Mouse (Mus musculus): ENCODE results near the gene Eef1g.

Gene Eef1g

DNA sequence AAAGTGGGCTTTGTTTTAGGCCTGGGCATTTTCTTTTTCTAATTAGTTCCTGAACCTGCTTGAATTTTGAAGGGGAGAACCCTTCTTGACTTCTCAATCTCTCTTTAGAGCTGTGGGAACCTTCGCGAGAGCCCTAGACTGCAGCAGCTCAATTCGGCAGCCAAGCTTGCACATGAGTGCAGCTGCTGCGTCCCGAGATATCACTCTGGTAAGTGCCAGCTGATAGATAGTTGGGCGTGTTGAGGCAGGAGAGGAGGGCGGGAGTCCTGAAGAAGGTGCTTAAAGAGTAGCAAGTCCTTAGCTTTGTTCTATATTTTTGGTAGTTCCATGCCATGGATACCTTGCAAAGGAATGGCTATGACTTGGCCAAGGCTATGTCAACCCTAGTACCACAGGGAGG is 19.9 kb upstream of the Eef1g start:
- no peak for DNase-seq

DNA sequence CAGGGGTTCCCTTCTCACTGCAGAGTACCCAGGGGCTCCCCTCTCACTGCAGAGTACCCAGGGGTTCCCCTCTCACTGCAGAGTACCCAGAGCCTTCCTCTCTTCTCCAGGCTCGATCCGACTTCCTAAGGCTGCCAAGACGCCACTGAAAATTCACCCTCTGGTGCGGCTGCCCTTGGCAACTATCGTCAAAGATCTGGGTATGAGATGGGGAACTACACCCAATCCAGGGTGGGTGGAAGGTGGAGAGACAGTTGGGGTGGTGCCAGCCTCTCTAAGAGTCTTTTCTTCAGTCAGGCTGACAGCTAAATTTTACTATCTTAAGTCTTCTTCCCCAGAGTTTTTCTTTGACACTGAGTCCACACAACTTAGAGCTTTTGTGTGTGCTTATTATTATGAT is 16.7 kb upstream of the Eef1g start:
- DNase-seq, result no peak

DNA sequence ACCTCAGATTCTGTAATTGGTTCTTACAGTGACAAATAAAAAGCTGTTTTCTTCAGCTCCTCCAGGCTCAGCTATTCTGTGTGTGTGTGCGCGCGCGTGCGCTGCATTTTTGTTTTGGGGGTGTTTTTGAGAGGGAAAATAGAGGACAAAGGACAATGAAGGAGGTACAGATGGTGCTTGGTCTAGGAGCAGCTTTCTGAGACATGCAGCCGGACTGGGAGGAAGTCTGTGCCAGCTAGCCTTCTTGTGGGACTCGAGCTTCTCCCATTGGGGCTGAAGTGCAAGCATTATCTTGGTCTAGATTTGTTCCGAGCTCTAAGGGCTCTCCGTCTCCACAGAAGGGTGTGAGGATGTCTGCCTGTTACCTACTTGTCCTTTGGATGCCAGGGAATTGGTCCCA is 14.6 kb upstream of the Eef1g start:
- no peak for DNase-seq

DNA sequence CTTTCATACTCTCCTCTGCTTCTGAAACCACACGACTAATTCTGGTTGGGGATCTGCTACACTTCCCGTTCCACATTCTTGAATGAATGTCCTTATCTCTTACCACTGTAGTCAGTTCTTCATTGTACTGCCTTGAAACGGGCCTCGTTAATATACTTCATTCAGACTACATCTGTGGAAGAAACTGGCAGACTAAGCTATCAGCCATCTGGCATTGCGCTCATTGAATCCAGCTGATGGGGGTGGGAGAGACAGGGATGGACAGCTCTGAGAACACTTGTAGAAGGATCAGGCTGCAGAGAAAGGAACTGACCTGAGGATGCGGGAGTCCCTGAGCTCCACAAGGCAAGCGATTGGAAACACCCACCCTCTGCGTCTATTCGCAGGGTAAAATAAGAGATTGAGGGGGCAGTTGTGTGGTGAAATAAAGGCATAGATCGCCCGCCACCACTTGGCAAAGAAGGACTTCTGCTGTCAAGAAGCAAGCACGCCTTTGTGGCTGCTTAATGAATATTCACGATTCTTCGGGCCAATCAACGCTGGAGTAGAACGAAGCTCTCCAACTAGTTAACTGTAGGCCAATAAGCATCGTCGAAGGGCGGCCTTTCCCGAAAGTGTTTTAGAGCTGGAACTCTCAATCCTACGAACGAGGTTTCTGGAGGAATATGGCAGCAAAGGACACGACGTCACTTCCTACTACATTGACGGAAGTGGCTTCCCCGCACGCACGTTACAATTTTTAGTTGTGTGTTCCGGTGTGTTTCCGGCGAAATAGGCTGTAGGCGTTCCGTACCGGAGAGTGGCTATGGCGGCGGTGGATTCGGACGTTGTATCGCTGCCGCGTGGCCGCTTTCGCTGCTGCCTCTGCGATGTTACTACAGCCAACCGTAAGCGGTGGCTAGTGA is 13.5 kb upstream of the Eef1g start, which contains the start of gene Tut1:
TSS of gene Tut1 (plus strand) at position 713 of the 905 bp plus-strand sequence.
- DNase-seq, result peak; percentile 96 to 97

DNA sequence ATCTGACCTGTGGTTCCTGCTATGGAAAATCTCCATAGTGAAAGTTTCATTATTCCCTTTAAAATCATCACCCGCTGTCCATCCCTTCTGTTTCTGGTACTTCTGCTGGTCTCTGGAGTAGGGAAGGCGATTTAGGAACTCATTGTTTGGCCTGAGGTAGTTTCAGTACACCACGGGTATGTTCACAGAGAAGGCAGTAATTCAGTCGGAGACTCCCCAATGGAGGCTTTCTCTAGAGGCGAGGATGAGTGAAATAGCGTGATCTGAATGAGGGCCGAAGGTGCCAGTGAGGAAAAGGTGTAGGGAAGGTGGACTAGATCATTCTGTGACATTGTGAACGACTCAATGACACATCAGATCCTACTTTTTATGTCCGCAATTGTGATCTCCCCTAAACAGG is 12.7 kb upstream of the Eef1g start:
- no peak for DNase-seq

DNA sequence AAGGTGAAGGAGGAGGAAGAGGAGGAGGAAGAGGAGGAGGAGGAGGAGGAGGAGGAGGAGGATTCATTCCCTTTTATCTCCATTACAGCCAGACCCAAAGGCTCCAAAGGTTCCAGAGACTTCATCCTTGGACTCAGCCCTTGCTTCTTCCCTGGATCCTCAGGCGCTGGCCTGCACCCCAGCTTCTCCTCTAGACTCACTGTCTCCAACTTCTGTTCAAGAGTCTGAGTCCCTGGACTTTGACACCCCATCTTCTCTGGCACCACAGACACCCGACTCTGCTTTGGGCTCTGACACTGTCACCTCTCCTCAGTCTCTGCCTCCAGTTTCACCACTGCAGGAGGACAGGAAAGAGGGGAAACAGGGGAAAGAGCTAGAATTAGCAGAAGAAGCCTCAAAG is 4.6 kb upstream of the Eef1g start:
- peak in 1 of 2 experiments; percentile 41 for DNase-seq

DNA sequence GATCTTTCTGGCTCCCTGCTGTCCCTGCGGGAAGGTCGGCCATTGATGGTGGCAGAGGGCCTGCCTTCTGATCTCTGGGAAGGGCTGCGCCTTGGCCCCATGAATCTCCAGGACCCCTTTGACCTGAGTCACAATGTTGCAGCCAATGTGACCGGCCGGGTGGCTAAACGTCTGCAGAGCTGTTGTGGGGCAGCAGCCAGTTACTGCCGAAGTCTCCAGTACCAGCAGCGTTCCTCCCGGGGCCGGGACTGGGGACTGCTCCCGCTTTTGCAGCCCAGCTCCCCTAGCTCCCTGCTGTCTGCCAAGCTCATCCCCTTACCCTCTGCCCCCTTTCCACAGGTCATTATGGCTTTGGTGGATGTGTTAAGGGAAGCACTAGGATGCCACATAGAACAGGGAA is 1.8 kb upstream of the Eef1g start:
- DNase-seq, result no peak

DNA sequence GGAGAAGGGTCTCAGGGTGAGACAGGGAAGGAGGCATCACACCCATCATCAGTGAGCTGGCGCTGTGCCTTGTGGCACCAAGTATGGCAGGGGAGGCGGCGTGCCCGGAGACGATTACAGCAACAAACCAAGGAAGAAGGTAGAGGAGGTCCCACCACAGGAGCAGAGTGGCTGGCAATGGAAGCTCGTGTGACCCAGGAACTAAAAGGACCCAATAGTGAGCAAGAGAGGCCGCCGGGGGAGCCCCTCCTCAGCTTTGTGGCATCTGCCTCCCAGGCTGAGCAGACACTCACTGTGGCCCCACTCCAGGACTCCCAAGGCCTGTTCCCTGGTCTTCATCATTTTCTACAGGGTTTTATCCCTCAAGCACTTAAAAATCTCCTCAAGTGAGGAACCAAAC is 1.1 kb upstream of the Eef1g start:
- DNase-seq, result peak in 1 of 2 experiments; percentile 39

DNA sequence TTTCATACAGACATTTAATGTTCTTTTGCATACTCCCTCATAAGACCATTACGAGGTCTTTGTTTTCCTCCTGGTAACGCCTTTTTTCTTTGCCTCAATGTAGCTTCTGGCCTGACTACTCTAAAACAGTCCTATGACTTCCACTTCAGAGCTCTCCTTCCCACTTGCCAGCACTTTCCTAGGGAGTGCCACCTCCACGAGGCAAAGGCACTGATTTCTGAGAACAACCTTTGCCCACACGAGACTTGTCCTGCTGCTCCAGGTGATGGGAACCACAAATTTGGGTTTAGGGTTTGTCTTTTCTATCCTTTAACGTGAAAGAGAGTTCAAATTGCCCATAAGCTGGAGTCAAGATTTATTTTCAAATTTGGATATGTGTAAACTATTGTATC is 647 bp upstream of the Eef1g start:
- DNase-seq, result peak in 1 of 2 experiments; percentile 61

DNA sequence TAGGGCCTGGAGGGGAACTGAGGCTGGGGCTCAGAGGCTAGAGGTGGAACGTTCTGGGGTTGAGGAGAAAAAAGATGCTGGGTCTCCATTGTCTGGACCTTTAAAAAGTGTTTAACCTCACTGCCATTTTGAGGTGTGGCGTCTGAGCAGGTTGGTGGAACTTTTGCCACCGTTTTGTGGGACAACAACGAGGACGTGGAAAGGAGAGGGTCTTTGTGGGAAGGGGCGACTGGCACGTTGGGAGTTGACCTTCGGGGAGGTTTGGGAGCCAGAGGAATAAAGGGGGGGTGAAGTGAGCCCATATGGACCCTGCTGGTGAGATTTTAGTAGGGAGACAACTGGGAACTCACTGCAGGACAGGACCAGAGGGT is 517 bp downstream of the Eef1g start:
- no peak for DNase-seq

DNA sequence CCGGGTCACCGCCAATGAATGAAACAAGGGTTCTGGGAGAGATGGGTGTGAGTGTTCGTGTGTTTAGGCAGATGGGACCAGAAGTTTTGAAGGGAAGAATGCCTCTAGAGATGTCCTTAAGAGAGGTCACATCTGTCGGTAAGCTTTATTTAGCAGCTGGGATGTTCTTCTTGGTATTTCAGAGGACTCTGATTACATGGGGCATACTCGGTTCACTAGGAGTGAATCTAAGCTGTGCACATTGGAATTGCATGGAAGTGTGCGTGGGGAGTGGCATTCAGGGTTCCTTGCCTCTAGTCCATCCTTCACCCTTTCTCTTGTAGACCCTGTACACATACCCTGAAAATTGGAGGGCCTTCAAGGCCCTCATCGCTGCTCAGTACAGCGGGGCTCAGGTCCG is 1.1 kb downstream of the Eef1g start:
- no peak for DNase-seq

DNA sequence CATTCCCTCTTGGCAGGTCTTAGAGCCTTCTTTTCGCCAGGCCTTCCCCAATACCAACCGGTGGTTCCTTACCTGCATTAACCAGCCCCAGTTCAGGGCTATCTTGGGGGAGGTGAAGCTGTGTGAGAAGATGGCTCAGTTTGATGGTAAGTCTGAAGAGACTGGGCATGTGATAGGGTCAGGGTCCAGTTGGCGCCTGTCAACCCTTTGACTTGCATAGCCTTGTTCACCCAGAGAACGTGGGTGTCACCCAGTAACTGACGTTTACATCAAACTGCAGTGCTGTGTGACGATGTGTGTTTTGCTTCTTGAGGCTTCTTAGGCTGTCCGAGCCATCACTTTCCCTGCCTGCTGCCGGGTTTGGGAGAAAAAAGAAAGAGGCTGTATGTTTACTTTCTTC is 5.7 kb downstream of the Eef1g start:
- DNase-seq, result peak in 1 of 2 experiments; percentile 50

DNA sequence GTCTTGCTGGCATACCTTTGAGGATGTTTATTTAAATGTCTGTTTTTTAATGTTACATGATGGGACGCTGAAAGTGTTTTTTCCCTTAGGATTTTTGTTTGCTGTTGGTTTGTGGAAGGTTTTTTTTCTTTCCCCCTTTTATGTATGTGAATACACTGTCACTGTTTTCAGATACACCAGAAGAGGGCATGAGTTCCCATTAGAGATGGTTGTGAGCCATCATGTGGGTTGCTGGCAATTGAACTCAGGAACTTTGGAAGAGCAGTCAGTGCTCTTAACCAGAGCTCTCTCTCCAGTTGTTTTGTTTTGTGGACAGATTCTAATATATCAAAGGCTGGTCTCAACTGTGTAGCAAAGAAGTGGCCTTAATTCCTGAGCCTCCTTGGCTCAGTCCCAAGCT is 7.8 kb downstream of the Eef1g start:
- DNase-seq, result no peak

DNA sequence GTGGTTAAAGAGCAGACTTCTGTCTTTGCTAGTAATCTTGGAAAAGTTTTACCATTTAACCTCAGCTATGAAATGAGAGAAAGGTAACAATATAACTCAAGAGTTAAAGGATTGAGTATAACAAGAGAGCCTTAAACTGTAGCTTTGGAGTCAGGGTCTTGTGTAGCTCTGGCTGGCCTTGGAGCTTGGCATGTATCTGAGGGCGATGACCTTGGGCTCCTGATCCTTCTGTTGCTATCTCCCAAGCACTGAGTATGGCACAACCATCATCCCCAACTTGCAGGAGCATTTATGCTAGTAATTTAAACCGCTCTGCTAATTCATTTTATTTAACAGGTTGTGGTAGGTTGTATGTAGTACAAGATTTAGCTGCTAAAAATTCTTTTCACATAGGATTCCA is 8.7 kb downstream of the Eef1g start:
- DNase-seq, result no peak

DNA sequence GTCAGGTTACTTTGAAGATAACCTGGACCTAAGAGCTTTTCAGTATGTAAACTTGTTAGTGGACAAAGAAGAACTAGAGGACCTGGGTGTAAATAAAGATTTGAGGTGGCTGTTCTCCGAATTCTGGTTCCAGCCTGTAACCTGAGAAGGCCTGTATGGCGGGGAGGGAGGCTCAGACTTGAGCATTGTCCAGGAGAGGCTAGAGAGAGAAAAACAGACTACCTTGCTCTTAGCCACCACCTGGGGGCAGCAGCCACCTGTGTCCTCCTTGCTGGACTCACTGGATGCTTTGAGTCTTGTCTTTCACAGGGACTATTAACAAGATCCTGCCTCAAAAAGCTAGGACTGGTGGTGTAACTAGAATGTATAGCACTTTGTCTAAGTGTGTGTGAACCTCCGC is 9.7 kb downstream of the Eef1g start:
- DNase-seq, result peak in 1 of 2 experiments; percentile 56

DNA sequence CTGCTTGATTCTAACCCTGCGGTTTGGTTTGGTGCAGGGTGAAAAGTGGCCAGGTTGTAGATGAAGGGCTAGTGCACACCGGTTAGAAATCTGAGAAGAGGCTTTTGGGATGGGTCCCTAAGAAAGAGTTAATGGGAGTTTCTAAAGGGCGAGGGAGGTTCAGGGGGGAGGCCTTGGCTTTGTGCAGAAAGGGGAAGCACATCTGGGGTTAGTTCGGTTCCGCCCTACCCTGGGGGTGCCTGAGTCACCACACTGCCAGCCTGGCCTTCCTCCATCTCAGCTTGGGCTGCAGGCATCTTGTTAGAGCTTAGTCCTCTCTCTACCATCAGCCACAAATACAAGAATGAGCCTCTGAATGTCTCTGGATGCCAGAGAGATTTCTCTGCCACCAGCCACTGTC is 13.9 kb downstream of the Eef1g start:
- DNase-seq, result no peak

DNA sequence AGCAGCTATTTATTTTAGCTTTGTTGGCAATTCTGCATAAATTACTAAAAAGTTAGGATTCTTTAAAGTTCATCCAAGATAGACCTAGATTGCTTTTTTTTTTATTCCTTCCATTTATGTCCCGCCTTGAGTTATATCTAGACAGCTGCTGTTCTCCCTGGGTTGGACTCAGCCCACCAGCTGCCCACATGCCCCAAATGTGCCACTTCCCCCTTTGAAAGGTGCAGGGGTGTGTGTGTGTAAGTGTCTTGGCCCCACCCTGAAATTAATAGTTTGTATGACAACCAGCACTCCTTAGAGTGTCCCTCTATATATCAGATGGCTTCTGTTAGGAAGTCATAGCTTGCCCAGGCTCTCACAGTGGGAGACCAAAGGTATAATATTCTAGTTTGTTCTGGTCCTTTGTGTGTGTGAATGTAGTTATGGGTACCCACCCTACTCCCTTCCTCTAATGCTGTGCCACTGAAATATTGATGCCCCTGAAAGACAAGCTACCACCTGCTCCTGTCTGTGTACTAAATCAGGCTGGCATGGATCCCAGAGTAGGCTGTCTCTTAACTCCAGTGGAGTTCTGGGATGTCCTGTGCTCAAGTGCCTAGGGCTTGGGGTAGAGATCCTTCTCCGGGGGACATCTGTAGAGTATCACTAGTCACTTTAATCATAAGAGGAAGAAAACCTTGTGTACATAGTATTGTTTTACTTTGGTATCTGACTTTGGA is 14.8 kb downstream of the Eef1g start:
- no peak for DNase-seq

DNA sequence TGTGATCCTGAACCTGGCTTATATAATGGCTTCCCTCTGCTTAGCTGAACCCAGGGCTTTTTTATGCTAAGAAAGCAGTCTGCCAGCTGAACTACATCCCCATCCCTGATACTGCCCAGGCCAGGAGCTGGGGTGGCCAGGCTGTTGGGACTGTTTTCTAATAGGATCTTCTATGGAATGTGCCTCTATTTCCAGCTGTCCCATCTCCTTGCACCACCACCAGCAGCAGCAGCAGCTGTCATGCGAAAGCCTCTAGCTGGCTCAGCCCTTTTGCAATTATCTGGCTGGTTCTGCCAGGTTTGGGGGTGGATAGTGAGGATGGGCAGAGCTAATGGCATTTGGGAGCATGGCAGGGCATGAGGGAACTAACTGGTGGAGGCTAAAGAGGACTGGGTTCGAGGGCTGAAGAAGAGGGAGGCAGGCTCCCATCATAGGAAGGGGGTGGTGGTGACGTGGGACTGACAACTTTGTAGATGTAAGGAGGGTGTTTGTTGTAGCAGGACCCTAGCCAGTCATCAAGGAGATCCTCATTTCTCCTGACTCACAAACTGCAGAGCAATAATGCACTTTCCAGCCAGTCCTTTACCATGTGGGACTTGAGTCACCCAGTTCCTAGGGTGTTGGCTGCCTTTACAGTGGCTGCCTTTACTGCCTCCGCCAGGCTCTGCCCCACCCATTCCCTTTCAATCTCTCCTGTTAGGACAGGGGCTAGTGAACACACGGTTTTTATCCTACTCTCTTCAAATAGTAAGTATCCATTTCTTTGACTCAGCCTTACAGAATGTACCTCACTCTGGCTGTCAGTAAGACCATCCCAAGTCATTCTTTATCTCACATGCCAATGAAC is 15.7 kb downstream of the Eef1g start:
- DNase-seq, result no peak

DNA sequence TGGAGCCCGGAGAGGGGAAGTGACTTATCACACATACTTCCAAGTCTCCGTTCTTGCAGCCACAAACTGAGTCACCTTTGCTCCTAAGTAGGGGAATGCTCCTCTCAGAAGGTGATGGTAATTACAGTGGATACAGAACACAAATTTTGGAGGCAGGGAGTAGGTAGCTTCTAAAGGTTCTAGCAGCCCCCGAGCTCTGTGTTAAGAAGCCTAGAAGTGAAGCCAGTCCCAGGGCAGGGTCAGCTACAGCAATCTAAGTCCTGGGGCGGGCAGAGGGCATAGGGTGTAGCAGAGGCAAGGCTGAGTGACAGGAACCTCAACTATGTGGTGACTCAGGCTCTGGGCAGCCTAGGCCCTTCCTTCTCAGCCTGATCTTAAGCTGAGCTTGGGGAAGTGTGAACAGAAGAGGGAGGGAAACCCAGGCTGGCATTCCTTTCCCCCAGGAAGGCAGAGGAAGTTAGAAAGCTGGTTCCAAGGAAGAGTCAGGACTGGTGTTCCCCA is 16.4 kb downstream of the Eef1g start:
- DNase-seq, result no peak

DNA sequence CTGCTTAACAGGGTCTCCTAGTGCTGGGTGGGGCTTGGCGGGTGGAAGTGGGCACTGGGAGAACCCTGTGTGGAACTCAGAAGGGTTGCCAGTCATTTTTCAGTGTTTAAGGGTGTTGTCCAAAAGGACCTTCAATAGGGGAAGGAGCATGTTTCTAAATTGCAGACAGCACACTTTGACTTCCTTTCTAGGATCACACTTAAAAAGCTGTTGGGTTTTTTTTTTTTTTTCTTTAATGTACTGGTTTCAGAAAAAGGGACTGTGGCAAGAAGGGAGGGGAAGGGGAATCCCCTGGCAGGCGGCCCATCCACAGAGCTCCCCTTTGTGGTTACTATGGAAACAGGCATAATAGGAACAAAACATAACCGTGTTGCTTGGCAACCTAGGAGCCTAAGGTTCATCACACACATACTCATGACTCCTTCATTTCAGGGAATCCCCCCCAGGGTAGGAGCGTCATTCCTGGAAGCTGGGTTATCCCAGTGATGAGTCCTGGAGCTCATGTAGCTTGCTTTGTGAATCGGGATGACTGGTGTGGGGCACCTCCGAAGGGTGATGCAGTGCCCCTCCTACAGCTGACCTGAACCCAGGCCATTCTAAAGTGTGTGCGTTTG is 17.5 kb downstream of the Eef1g start:
- DNase-seq, result peak in 1 of 2 experiments; percentile 33

DNA sequence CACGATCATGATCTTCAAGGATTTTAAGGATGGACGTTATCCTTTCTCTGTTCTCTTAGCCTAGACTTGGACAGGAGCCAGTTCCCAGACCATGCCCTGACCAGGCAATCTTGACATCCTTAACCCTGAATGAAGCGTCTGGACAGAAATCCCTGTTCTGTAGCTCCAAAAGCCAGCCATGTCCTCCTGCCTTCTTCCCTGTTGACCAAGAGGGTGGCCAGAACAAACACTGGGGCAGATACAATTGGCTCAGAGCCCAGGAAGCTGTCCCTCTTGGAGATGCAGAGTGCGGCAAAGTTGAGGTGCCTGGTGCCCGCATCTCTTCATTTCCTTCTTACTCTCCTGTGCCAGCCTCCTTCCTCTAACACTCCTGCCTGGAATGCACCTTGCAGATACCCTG is 19.1 kb downstream of the Eef1g start:
- DNase-seq, result no peak

DNA sequence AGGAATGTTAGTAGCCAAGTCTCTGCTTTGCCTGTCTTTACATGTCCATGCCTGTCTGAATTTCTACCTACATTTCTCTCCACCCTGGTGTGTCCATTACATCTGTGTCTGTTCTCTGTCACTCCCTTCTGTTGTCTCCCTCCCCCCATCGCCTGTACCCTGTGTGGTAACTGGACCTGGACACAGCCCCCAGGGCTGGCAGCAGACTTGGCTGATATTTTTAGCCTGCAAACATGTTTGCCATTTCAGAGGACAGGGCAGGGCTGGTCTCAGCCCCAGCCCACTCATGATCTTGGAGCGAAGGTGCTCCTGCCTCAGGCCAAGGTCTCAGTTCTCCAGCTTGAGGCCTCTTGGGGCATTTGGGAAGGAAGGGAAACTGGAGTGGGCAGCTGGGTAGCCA is 21.0 kb downstream of the Eef1g start:
- DNase-seq, result no peak
